Mouse (Mus musculus) macrophage (primary cell): ENCODE measurements around the gene Cptp. TPM values are rescaled to one million over a fixed set of nuclear protein-coding genes. Genes with fewer than 3 reads are reported as not detected.
A peak's percentile ranks its signal among the peaks of the same experiment; 100 is the strongest.

Experiments
- H3K27ac ChIP-seq: fragments of 350-480 bp; formaldehyde crosslinking; 2 replicates; pipeline ENCODE4 v1.9.0; 2021
- H3K36me3 ChIP-seq: fragments of 350-480 bp; formaldehyde crosslinking; 2 replicates; pipeline ENCODE4 v1.9.0; 2021; ENCODE audit errors: inconsistent target
- H3K4me3 ChIP-seq: fragments of 350-480 bp; formaldehyde crosslinking; 2 replicates; pipeline ENCODE4 v1.9.0; 2021; ENCODE audit errors: inconsistent target
- H3K79me2 ChIP-seq: fragments of 350-480 bp; formaldehyde crosslinking; 2 replicates; pipeline ENCODE4 v1.9.0; 2021; ENCODE audit errors: inconsistent target
- WGBS: methylation state at CpG from one replicate; pipeline ENCODE4 v1.1.7; 2026; ENCODE audit warnings: inconsistent platforms; ENCODE audit not compliant: missing documents; 5-methylcytosine and 5-hydroxymethylcytosine counted together
- polyA plus RNA-seq: library from polyadenylated mRNA; stranded (reverse); fragments of 250-400 nt; gene quantifications from 3 replicates; pipeline ENCODE4 v1.2.4, GENCODE M21; 2018; ENCODE audit warnings: inconsistent platforms
- total RNA-seq, 78 experiments: library from RNA; depleted of rRNA; stranded (reverse); fragments of 250-400 nt; gene quantifications; 1 replicate in 9 of 78; 2 replicates in 24 of 78; 3 replicates in 43 of 78; 4 replicates in 2 of 78; pipeline ENCODE4 v1.2.4; 2018; ENCODE audit warnings: inconsistent platforms in 56 of 78

Cptp gene
- total RNA-seq (2018; cell fraction: chromatin; rRNA removed): 10 to 100 TPM in 3 of 26 experiments, 1 to 10 TPM in 22, under 1 TPM in 1; 1.00 to 11.7 (median 4.3) TPM
- 10 to 100 TPM in 14 of 26 experiments, 1 to 10 TPM in 12; 4.4 to 14.1 (median 10.2) TPM for total RNA-seq (2018; cell fraction: cytosol; rRNA removed)
- total RNA-seq (2018; cell fraction: nucleus; rRNA removed): 10 to 100 TPM in 8 of 26 experiments, 1 to 10 TPM in 18; 2.6 to 13.2 (median 6.2) TPM
- 6.6 to 11.4 TPM (median 8.7 TPM) in 3 replicates for polyA plus RNA-seq

GRCm38 (mm10) chr4:155869317-155870033 is at the start of gene Cptp, which contains the start of gene Ints11:
Cptp (minus strand) TSS chr4:155869440.
Ints11 (plus strand) TSS chr4:155869546.
- peak within 1 kb of the TSS; percentile 46 for H3K27ac ChIP-seq
- WGBS: under 1% methylated on average over 63 of the region's 63 CpGs
- peaks cover 47% of the 10 kb centered on the region for H3K79me2 ChIP-seq
- peak within 1 kb of the TSS; percentile 100 for H3K4me3 ChIP-seq
- H3K36me3 ChIP-seq: peaks cover 35% of the 10 kb centered on the region

DNA sequence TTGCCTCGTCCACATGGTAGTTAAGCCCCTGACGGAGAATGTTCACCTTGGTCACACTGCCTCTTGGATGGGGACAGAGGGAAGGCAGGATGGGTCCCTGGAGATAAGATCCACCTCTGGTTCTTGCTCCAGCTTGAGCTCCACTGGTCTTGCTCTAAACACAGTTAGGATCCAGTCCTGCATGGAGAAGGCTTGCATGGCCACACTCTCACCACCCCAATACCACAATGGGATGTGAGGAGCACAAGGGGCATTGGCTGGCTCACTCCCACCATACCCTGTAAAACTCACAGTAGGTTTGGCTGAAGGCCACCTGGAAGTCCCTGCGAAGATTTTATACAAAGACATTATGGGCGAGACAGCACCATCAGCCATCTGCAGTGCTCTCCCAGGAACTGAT is 39.5 kb upstream of the Cptp start:
- H3K36me3 ChIP-seq: peaks cover 2% of the 10 kb centered on the region; the same call in 1 of the 2 replicates
- no peak overlapping the region for H3K4me3 ChIP-seq
- H3K27ac ChIP-seq: no peak overlapping the region
- H3K79me2 ChIP-seq: no peaks in the 10 kb centered on the region
- whole genome bisulfite sequencing: 83% methylated on average over 3 of the region's 4 CpGs

- no peaks in the 10 kb centered on the region for H3K79me2 ChIP-seq
These were observed 39.0 kb upstream of the Cptp start for GRCm38 (mm10) chr4:155908281-155908680.

GRCm38 (mm10) chr4:155907003-155907402 is 37.8 kb upstream of the Cptp start:
- WGBS: 94% methylated on average over 11 of the region's 11 CpGs
- H3K4me3 ChIP-seq: no peak overlapping the region
- H3K79me2 ChIP-seq: no peaks in the 10 kb centered on the region
- H3K36me3 ChIP-seq: peaks cover 18% of the 10 kb centered on the region
- no peak overlapping the region for H3K27ac ChIP-seq

More at GRCm38 (mm10) chr4:155908281-155908680, 39.0 kb upstream of the Cptp start:
- Histone ChIP-seq H3K36me3 (peaks cover 7% of the 10 kb centered on the region; the same call in 1 of the 2 replicates), H3K27ac (no peak overlapping the region), H3K4me3 (no peak overlapping the region)
- 77% methylated on average over 7 of the region's 7 CpGs for WGBS

DNA sequence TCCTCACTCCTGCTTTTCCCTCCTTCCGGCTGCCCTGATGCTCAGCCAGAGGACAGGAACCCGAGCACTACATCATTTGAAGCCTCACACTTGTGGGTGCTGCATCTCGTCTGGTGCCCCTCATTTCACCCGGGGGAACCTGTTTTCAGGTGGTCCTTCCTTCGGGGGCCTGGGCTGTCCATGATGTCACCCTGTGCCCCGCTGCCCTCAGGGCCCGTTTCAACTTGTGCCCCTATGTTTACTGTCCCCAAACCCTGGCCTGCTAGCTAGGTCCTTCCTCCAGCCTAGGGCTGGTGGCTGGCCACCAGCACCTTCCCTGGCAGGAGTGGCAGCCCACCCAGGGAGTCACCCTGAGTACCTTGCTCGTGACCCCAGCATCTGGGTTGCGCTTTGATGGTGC is 36.9 kb upstream of the Cptp start:
- Histone ChIP-seq H3K36me3 (peaks cover 27% of the 10 kb centered on the region), H3K79me2 (no peaks in the 10 kb centered on the region), H3K27ac (no peak overlapping the region), H3K4me3 (no peak overlapping the region)
- 83% methylated on average over 8 of the region's 9 CpGs for WGBS

- Histone ChIP-seq H3K79me2 (no peaks in the 10 kb centered on the region), H3K27ac (no peak overlapping the region), H3K36me3 (peaks cover 31% of the 10 kb centered on the region), H3K4me3 (no peak overlapping the region)
- 95% methylated on average over 13 of the region's 13 CpGs for WGBS
These were observed 36.4 kb upstream of the Cptp start for GRCm38 (mm10) chr4:155905634-155906033.

GRCm38 (mm10) chr4:155904318-155905102 is 35.3 kb upstream of the Cptp start:
- H3K79me2 ChIP-seq: no peaks in the 10 kb centered on the region
- H3K27ac ChIP-seq: no peak overlapping the region
- peaks cover 40% of the 10 kb centered on the region for H3K36me3 ChIP-seq
- no peak overlapping the region for H3K4me3 ChIP-seq
- WGBS: 95% methylated on average over 12 of the region's 13 CpGs

- peaks cover 48% of the 10 kb centered on the region for H3K36me3 ChIP-seq
- no peaks in the 10 kb centered on the region for H3K79me2 ChIP-seq
- 96% methylated on average over 13 of the region's 13 CpGs for WGBS
- H3K27ac ChIP-seq: no peak overlapping the region
- no peak overlapping the region for H3K4me3 ChIP-seq
These were observed 34.0 kb upstream of the Cptp start for GRCm38 (mm10) chr4:155903246-155903645.

GRCm38 (mm10) chr4:155901205-155901604 is 32.0 kb upstream of the Cptp start:
- 27% methylated on average over 3 of the region's 3 CpGs for WGBS
- peaks cover 48% of the 10 kb centered on the region for H3K36me3 ChIP-seq
- no peak overlapping the region for H3K27ac ChIP-seq
- peaks cover 7% of the 10 kb centered on the region for H3K79me2 ChIP-seq
- H3K4me3 ChIP-seq: no peak overlapping the region

DNA sequence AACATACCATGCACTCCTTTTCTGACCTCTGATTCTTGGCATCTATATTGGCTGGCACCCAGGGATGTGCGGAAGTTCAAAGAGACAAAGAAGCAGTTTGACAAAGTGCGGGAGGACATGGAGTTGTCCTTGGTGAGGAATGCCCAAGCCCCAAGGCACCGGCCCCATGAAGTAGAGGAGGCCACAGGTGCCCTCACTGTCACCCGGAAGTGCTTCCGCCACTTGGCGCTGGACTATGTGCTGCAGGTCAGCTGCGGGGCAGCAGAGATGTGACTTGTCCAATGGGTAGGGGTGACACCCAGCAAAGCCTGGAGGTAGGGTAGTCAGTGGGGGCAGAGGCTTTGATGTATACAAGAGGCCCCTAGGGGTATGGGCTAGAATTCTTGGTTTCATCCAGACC is 30.1 kb upstream of the Cptp start:
- Histone ChIP-seq H3K79me2 (peaks cover 25% of the 10 kb centered on the region), H3K27ac (no peak overlapping the region), H3K36me3 (peaks cover 48% of the 10 kb centered on the region), H3K4me3 (no peak overlapping the region)
- WGBS: 100% methylated on average over 5 of the region's 7 CpGs

DNA sequence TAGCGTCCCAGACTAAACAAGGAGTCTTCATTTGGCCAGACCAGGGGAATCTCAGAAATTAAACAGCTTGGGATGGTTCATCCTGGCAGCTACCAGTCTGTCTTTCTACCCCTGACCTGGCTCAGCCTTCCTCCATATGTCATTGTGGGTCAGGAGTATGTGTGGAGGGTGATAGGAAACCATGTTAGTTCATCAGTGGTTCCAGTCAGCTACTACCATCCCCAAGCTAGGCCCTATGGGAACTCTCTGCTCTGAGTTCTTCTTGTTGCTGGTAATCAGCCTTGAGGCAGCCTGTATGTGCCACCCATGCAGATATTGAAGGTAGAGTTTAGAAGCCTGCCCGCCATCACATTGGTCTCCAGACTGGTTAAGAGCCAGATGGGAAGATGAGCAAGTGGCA is 29.1 kb upstream of the Cptp start:
- peaks cover 35% of the 10 kb centered on the region for H3K79me2 ChIP-seq
- 94% methylated on average over 2 of the region's 2 CpGs for WGBS
- H3K4me3 ChIP-seq: no peak overlapping the region
- H3K27ac ChIP-seq: no peak overlapping the region
- peaks cover 41% of the 10 kb centered on the region for H3K36me3 ChIP-seq

GRCm38 (mm10) chr4:155896461-155896860 is 27.2 kb upstream of the Cptp start:
- Histone ChIP-seq H3K27ac (no peak overlapping the region), H3K36me3 (peaks cover 24% of the 10 kb centered on the region), H3K79me2 (peaks cover 45% of the 10 kb centered on the region), H3K4me3 (no peak overlapping the region)
- 95% methylated on average over 12 of the region's 12 CpGs for WGBS

GRCm38 (mm10) chr4:155895826-155896225 is 26.6 kb upstream of the Cptp start:
- Histone ChIP-seq H3K79me2 (peaks cover 50% of the 10 kb centered on the region), H3K36me3 (peaks cover 18% of the 10 kb centered on the region), H3K4me3 (no peak overlapping the region), H3K27ac (no peak overlapping the region)
- 79% methylated on average over 4 of the region's 4 CpGs for WGBS

DNA sequence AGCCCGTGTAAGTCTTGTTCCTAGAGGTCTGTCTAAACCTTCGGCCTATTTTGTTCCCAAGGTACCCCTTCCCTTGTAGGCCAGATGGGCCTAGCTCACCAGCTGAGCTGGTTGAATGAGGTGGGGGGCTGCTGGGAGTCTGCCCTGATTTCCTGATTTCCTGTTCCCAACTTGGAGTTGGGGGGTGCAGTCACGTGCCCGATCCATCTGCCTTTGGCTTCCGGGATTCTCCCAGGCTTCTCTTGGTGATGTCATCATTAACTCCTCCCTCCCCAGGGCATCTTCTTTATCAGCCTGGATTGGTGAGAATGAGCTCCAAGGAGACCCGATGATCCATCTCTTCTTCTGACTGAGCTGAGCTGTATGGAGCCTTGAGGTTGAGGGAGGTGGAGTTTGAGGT is 26.0 kb upstream of the Cptp start:
- Histone ChIP-seq H3K27ac (no peak overlapping the region), H3K4me3 (no peak overlapping the region), H3K36me3 (peaks cover 14% of the 10 kb centered on the region), H3K79me2 (peaks cover 55% of the 10 kb centered on the region)
- 84% methylated on average over 6 of the region's 6 CpGs for WGBS
